Mouse (Mus musculus): ENCODE results near the gene Pou2f1. TPM values are rescaled to one million over a fixed set of nuclear protein-coding genes. Genes with fewer than 3 reads are reported as not detected.

Gene Pou2f1
- polyA plus RNA-seq, 1 experiment from 2014 or later: 28.8 TPM

- 56% methylated on average over 7 of the region's 7 CpGs for WGBS
- DNase-seq (ENCODE audit: low spot score): no peak
- Histone ChIP-seq H3K4me1 (peaks cover 12% of the 10 kb centered on the region; the same call in 1 of the 2 replicates), H3K27me3 (ENCODE audit: low read depth, poor library complexity, severe bottlenecking) (no peaks in the 10 kb centered on the region), H3K9me3 (replicated peaks) (no peaks in the 10 kb centered on the region), H3K4me3 (no peak overlapping the region), H3K36me3 (no peaks in the 10 kb centered on the region), H3K27ac (no peak overlapping the region)
Observed at GRCm38 (mm10) chr1:166031673-166032547, 29.4 kb upstream of the Pou2f1 start.

GRCm38 (mm10) chr1:166023981-166024380 lies 21.5 kb upstream of the Pou2f1 start:
- no peaks in the 10 kb centered on the region for H3K9me3 ChIP-seq (replicated peaks)
- H3K27me3 ChIP-seq (ENCODE audit: low read depth, poor library complexity, severe bottlenecking): no peaks in the 10 kb centered on the region
- no peak overlapping the region for H3K27ac ChIP-seq
- H3K4me1 ChIP-seq: no peaks in the 10 kb centered on the region
- DNase-seq (ENCODE audit: low spot score): no peak
- H3K36me3 ChIP-seq: no peaks in the 10 kb centered on the region
- WGBS: 35% methylated on average over 4 of the region's 4 CpGs
- H3K4me3 ChIP-seq: no peak overlapping the region

- Histone ChIP-seq H3K4me3 (no peak overlapping the region), H3K27me3 (ENCODE audit: low read depth, poor library complexity, severe bottlenecking) (no peaks in the 10 kb centered on the region), H3K27ac (no peak overlapping the region), H3K9me3 (replicated peaks) (no peaks in the 10 kb centered on the region), H3K4me1 (no peaks in the 10 kb centered on the region), H3K36me3 (no peaks in the 10 kb centered on the region)
- no peak for DNase-seq (ENCODE audit: low spot score)
- 93% methylated on average over 4 of the region's 4 CpGs for WGBS
Observed at GRCm38 (mm10) chr1:166017203-166017602, 14.7 kb upstream of the Pou2f1 start.

- 80% methylated on average over 4 of the region's 4 CpGs for WGBS
- no peaks in the 10 kb centered on the region for H3K4me1 ChIP-seq
Observed at GRCm38 (mm10) chr1:166016306-166016705, 13.8 kb upstream of the Pou2f1 start.

GRCm38 (mm10) chr1:166014530-166014929 lies 12.1 kb upstream of the Pou2f1 start:
- Histone ChIP-seq H3K9me3 (replicated peaks) (no peaks in the 10 kb centered on the region), H3K36me3 (no peaks in the 10 kb centered on the region), H3K4me3 (no peak overlapping the region), H3K4me1 (no peaks in the 10 kb centered on the region), H3K27me3 (ENCODE audit: low read depth, poor library complexity, severe bottlenecking) (no peaks in the 10 kb centered on the region), H3K27ac (no peak overlapping the region)
- DNase-seq (ENCODE audit: low spot score): no peak
- 72% methylated on average over 5 of the region's 5 CpGs for WGBS

More at GRCm38 (mm10) chr1:166016306-166016705, 13.8 kb upstream of the Pou2f1 start:
- H3K27me3 ChIP-seq (ENCODE audit: low read depth, poor library complexity, severe bottlenecking): no peaks in the 10 kb centered on the region
- H3K9me3 ChIP-seq (replicated peaks): no peaks in the 10 kb centered on the region
- no peaks in the 10 kb centered on the region for H3K36me3 ChIP-seq
- no peak overlapping the region for H3K4me3 ChIP-seq
- DNase-seq (ENCODE audit: low spot score): no peak
- H3K27ac ChIP-seq: no peak overlapping the region

- Histone ChIP-seq H3K36me3 (no peaks in the 10 kb centered on the region), H3K4me1 (no peaks in the 10 kb centered on the region)
- WGBS: 93% methylated on average over 1 of the region's 1 CpGs
Observed at GRCm38 (mm10) chr1:166010106-166010505, 7.6 kb upstream of the Pou2f1 start.

GRCm38 (mm10) chr1:166008634-166009350 lies 6.3 kb upstream of the Pou2f1 start:
- H3K4me1 ChIP-seq: peaks cover 5% of the 10 kb centered on the region
- H3K27me3 ChIP-seq (ENCODE audit: low read depth, poor library complexity, severe bottlenecking): no peaks in the 10 kb centered on the region
- H3K27ac ChIP-seq: no peak overlapping the region
- no peak for DNase-seq (ENCODE audit: low spot score)
- H3K4me3 ChIP-seq: no peak overlapping the region
- no peaks in the 10 kb centered on the region for H3K9me3 ChIP-seq (replicated peaks)
- WGBS: 84% methylated on average over 5 of the region's 5 CpGs
- no peaks in the 10 kb centered on the region for H3K36me3 ChIP-seq

More at GRCm38 (mm10) chr1:166010106-166010505, 7.6 kb upstream of the Pou2f1 start:
- Histone ChIP-seq H3K27ac (no peak overlapping the region), H3K9me3 (replicated peaks) (no peaks in the 10 kb centered on the region), H3K4me3 (no peak overlapping the region), H3K27me3 (ENCODE audit: low read depth, poor library complexity, severe bottlenecking) (no peaks in the 10 kb centered on the region)
- no peak for DNase-seq (ENCODE audit: low spot score)

GRCm38 (mm10) chr1:166007026-166007425 lies 4.5 kb upstream of the Pou2f1 start:
- 74% methylated on average over 3 of the region's 3 CpGs for WGBS
- no peak for DNase-seq (ENCODE audit: low spot score)
- H3K4me3 ChIP-seq: no peak overlapping the region
- no peak overlapping the region for H3K27ac ChIP-seq
- H3K9me3 ChIP-seq (replicated peaks): no peaks in the 10 kb centered on the region
- H3K27me3 ChIP-seq (ENCODE audit: low read depth, poor library complexity, severe bottlenecking): no peaks in the 10 kb centered on the region
- H3K36me3 ChIP-seq: no peaks in the 10 kb centered on the region
- H3K4me1 ChIP-seq: peaks cover 5% of the 10 kb centered on the region

- Histone ChIP-seq H3K36me3 (no peaks in the 10 kb centered on the region), H3K4me3 (peak overlapping the region; percentile 98), H3K27me3 (ENCODE audit: low read depth, poor library complexity, severe bottlenecking) (no peaks in the 10 kb centered on the region), H3K9me3 (replicated peaks) (no peaks in the 10 kb centered on the region), H3K27ac (peak overlapping the region; percentile 99), H3K4me1 (peaks cover 38% of the 10 kb centered on the region)
- WGBS: under 1% methylated on average over 61 of the region's 61 CpGs
- peak; percentile 91 for DNase-seq (ENCODE audit: low spot score)
Observed at GRCm38 (mm10) chr1:166003181-166004022, 924 bp upstream of the Pou2f1 start.

- no peaks in the 10 kb centered on the region for H3K27me3 ChIP-seq (ENCODE audit: low read depth, poor library complexity, severe bottlenecking)
- H3K4me3 ChIP-seq: peak overlapping the region; percentile 98
- H3K36me3 ChIP-seq: no peaks in the 10 kb centered on the region
- H3K9me3 ChIP-seq (replicated peaks): no peaks in the 10 kb centered on the region
- WGBS: 2% methylated on average over 63 of the region's 70 CpGs
- DNase-seq (ENCODE audit: low spot score): peak; percentile 77
- peaks cover 38% of the 10 kb centered on the region for H3K4me1 ChIP-seq
- peak overlapping the region; percentile 99 for H3K27ac ChIP-seq
Observed at GRCm38 (mm10) chr1:166001904-166002489, 481 bp downstream of the Pou2f1 start.

- peak; percentile 63 for DNase-seq (ENCODE audit: low spot score)
- Histone ChIP-seq H3K27ac (peak overlapping the region; percentile 99), H3K36me3 (no peaks in the 10 kb centered on the region), H3K27me3 (ENCODE audit: low read depth, poor library complexity, severe bottlenecking) (no peaks in the 10 kb centered on the region), H3K4me3 (peak overlapping the region; percentile 98), H3K4me1 (peaks cover 38% of the 10 kb centered on the region), H3K9me3 (replicated peaks) (no peaks in the 10 kb centered on the region)
- 2% methylated on average over 48 of the region's 48 CpGs for WGBS
Observed at GRCm38 (mm10) chr1:166001121-166001903, 1.2 kb downstream of the Pou2f1 start.
